Mouse (Mus musculus) erythroid progenitor cell, adult 5-6 weeks (primary cell): ENCODE results near the gene Chit1. TPM values are rescaled to one million over a fixed set of nuclear protein-coding genes. Genes with fewer than 3 reads are reported as not detected.

ENCODE experiments used
- ATAC-seq: replicated peaks from 2 replicates; pipeline ENCODE4 v1.8.0; 2016; ENCODE audit warnings: moderate number of reproducible peaks, mild to moderate bottlenecking, moderate TSS enrichment, inconsistent platforms; ENCODE audit not compliant: poor library complexity, low FRiP score, severe bottlenecking
- total RNA-seq, 2 experiments: library from RNA; stranded (forward) in 1 of 2; stranded (reverse) in 1 of 2; fragments of 150-400 nt in 1 of 2; fragments of 186-747, 209-891 nt in 1 of 2; gene quantifications; 2 replicates each; pipeline versions ENCODE4 v1.2.3 to v1.2.4; 2015 to 2017; ENCODE audit warnings: low replicate concordance in 2 of 2

The Chit1 gene
- total RNA-seq, 2 experiments from 2014 or later, result 4.2 TPM; not detected in 1

- ATAC-seq, result no peak
Observed at GRCm38 (mm10) chr1:134198197-134198995, 87.4 kb downstream of the Chit1 start.

- no peak for ATAC-seq
Observed at GRCm38 (mm10) chr1:134200481-134200880, 89.4 kb downstream of the Chit1 start.

Other genes with a start within 250 kb of the Chit1 start
- not detected in 2 replicates for gene Optc, start 203.2 kb upstream of the Chit1 start, total RNA-seq (2015; ENCODE audit: low replicate concordance)
- gene Optc, start 203.2 kb upstream of the Chit1 start, total RNA-seq (2017; ENCODE audit: low replicate concordance), result not detected in 2 replicates
- gene Prelp, start 189.8 kb upstream of the Chit1 start, total RNA-seq (2015; ENCODE audit: low replicate concordance), result 0.42 TPM in 1 of 2 replicates, not detected in the other
- 0.13 TPM in 1 of 2 replicates, not detected in the other for gene Prelp, start 189.8 kb upstream of the Chit1 start, total RNA-seq (2017; ENCODE audit: low replicate concordance)
- gene Fmod, start 74.0 kb upstream of the Chit1 start, total RNA-seq (2015; ENCODE audit: low replicate concordance), result not detected in 2 replicates
- gene Fmod, start 74.0 kb upstream of the Chit1 start, total RNA-seq (2017; ENCODE audit: low replicate concordance), result not detected in 2 replicates
- gene Btg2, start 32.1 kb upstream of the Chit1 start, total RNA-seq (2015; ENCODE audit: low replicate concordance), result 156 and 184 TPM in 2 replicates
- gene Btg2, start 32.1 kb upstream of the Chit1 start, total RNA-seq (2017; ENCODE audit: low replicate concordance), result 261 and 289 TPM in 2 replicates
- 19.3 and 76.8 TPM in 2 replicates for gene Chil1, start 70.9 kb downstream of the Chit1 start, total RNA-seq (2015; ENCODE audit: low replicate concordance)
- gene Chil1, start 70.9 kb downstream of the Chit1 start, total RNA-seq (2017; ENCODE audit: low replicate concordance), result 13.9 and 22.5 TPM in 2 replicates
- gene Mybph, start 82.2 kb downstream of the Chit1 start, total RNA-seq (2015; ENCODE audit: low replicate concordance), result not detected in 2 replicates
- 0.39 TPM in 1 of 2 replicates, not detected in the other for gene Mybph, start 82.2 kb downstream of the Chit1 start, total RNA-seq (2017; ENCODE audit: low replicate concordance)
- gene Adora1, start 124.2 kb downstream of the Chit1 start, total RNA-seq (2015; ENCODE audit: low replicate concordance), result not detected in 2 replicates
- not detected in 2 replicates for gene Adora1, start 124.2 kb downstream of the Chit1 start, total RNA-seq (2017; ENCODE audit: low replicate concordance)
- gene Myog, start 178.7 kb downstream of the Chit1 start, total RNA-seq (2015; ENCODE audit: low replicate concordance), result not detected in 2 replicates
- not detected in 2 replicates for gene Myog, start 178.7 kb downstream of the Chit1 start, total RNA-seq (2017; ENCODE audit: low replicate concordance)
- gene Ppfia4, start 221.7 kb downstream of the Chit1 start, total RNA-seq (2015; ENCODE audit: low replicate concordance), result 0.42 and 0.72 TPM in 2 replicates
- gene Ppfia4, start 221.7 kb downstream of the Chit1 start, total RNA-seq (2017; ENCODE audit: low replicate concordance), result 3.0 TPM in 1 of 2 replicates, not detected in the other